Mouse (Mus musculus) urinary bladder, adult 18-20 months (tissue): ENCODE measurements around the gene Mfap1b.
A peak's percentile ranks its signal among the peaks of the same experiment; 100 is the strongest.

Experiments
- DNase-seq, 2 experiments: peaks; one replicate each; pipeline ENCODE4 v3.0.0; 2022; ENCODE audit warnings: low spot score in 2 of 2, mixed read lengths in 2 of 2

Gene Mfap1b

GRCm38 (mm10) chr2:121434854-121435253 lies 39.0 kb downstream of the Mfap1b start:
- no peak for DNase-seq

DNA sequence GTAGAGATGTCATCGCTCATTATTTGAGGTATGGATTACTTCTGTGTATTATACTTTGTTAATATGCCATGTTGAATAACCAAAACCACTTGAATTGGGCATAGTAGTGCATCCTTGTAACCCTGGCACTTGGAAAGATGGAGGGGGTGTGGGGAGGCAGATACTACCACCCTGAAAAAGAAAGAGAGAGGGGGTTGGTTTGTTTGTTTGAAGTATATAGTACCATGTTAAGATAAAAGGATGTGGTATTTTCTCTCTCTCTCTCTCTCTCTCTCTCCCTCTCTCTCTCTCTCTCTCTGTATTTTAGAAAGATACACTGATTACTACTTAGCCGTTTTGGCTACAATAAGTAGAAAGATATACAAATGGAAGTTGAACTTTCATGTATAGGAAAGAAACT lies 48.0 kb downstream of the Mfap1b start:
- DNase-seq = no peak

DNA sequence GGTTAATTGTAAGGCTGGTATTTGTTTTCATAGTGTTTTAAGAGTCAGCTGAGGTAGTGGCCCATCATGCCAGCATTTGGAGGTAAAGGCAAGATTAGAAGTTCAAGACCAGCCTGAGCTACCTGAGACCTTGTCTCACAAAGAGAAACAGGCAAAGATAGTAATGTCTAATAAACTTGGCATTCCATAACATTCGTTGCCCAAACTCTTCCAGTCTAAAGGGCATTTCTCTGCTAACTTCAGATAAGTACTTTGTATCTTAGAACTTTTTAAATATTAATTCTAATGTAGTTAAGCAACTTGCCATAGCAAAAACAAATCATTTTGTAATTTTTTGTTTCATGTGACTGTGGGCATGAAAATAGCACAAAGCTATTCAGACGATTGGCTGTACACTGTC lies 50.7 kb downstream of the Mfap1b start:
- DNase-seq = no peak

- DNase-seq = no peak
Measured at GRCm38 (mm10) chr2:121418476-121418875, 55.4 kb downstream of the Mfap1b start.

DNA sequence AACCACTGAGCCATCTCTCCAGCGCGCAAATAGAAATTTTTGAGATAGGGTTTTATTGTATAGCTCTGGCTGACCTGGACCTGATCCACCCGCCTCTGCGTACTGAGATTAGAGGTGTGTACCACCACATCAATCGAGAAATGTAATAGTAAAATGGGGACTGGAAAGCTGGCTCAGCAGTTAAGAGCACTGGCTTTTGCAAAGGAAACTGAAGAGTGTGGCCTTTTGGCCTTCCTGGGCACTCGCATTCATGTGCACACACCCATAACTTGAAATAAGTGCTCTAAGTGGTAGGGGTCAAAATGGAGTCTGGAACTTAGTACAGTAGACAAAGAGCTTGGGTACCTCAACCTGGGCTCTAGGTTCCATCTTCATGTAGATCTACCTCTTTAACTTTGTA lies 57.5 kb downstream of the Mfap1b start:
- DNase-seq = no peak

- no peak for DNase-seq
Measured at GRCm38 (mm10) chr2:121415591-121415990, 58.3 kb downstream of the Mfap1b start.

GRCm38 (mm10) chr2:121415103-121415502 lies 58.8 kb downstream of the Mfap1b start:
- no peak for DNase-seq

DNA sequence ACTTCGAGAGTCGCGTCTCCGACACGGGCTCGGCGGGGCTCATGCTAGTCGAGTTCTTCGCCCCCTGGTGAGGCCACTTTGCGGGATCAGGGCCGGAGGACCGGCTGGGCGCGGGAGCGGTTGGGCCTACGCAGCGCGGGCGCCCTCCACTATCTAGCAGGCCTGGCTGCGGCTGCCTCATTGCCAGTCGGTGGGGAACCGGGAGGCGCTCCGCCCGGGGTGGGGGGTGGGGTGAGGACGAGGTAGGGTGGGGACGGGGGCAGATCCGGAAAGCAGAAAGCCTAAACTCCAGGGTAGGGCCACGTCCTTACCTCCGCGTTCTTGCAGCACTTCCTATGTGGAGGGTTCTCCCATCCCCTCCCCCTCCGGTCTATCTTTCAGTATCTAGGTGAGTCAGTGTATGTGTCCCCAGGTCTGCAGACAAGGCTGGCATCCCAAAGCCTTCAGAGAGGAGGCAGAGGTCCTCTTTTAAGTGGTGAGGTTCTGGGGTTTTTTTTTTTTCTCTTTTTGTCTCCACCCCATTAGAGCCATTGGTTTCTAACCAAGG lies 59.7 kb downstream of the Mfap1b start:
- DNase-seq = peak in 1 of 2 experiments; percentile 41

- peak; percentile 89 to 96 for DNase-seq
Measured at GRCm38 (mm10) chr2:121413387-121414042, 60.4 kb downstream of the Mfap1b start, which contains the start of the genes Pdia3 and Catsper2. Pdia3 (plus strand) TSS chr2:121413775. Catsper2 (minus strand) TSS chr2:121413792.

DNA sequence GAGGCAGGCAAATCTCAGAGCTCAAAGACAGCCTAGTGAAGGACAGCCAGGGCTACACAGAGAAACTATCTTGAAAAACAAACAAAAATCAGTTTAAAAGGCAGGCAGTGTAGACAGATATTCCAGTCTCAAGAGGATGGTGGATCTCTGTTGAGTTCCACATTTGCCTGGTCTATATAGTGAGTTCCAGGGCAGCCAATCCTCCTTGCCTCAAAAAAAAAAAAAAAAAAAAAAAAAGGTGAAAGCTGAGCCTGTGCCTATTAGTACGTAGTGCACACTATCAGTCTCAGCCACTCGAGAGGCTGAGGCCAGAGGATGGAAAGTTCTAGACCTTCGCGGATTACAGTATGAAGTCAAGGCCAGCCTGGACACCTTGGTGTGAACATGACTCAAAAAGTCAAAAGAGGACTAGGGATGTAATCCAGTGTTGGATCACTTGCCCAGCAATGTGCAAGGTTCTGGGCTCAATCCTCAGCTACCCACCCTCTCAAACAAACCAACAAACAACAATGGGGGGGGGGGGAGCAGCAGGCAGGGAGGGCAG lies 61.0 kb downstream of the Mfap1b start:
- DNase-seq = no peak
